Mouse (Mus musculus) thymus, postnatal 36 days (tissue): ENCODE results near the gene Nlrp4f.

Experiments used
- DNase-seq, 2 experiments: peaks; one replicate each; pipeline ENCODE4 v3.0.0; 2022; ENCODE audit warnings: mixed read lengths in 2 of 2

Gene Nlrp4f

DNA sequence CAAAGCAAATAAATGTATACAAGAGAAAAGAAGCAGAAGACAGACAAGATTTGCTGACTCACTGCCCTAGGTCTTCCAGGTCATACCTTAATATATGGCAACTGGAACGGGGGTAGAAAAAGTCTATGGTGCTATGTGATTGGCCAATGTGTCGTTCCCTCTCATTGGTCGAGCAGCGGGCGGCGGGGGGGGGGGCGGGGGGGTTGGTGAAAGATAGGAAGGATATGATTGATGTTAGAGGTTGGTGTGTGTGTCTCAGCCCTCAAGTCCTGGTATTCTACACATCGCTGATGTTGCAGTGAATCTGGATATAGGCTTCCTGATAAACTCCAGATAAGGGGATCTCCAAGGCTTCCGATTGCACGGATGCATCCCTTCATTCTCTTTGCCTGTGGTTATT, at the start of gene Nlrp4f:
Nlrp4f (minus strand) TSS at position 101 of the 400 bp plus-strand sequence.
- DNase-seq, result no peak

DNA sequence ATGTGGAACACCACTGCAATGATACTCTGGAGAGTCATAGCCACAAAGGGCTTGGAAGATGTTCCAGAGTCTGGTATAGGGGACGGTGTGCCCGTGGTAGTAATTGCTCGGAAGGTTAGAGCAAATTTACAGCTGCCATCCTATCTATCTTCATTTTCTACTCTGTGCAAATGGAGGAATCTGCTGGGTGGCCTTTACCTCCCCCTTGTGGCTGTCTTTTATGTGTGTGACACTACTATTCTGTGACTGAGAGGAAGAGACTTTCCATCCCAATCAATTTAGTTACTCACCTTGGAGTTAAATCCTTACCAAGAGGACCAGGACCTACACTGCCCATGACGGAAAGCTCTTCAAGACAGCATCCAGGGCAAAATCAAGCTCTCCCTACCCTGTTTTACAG, 37.5 kb upstream of the Nlrp4f start:
- DNase-seq, result no peak

DNA sequence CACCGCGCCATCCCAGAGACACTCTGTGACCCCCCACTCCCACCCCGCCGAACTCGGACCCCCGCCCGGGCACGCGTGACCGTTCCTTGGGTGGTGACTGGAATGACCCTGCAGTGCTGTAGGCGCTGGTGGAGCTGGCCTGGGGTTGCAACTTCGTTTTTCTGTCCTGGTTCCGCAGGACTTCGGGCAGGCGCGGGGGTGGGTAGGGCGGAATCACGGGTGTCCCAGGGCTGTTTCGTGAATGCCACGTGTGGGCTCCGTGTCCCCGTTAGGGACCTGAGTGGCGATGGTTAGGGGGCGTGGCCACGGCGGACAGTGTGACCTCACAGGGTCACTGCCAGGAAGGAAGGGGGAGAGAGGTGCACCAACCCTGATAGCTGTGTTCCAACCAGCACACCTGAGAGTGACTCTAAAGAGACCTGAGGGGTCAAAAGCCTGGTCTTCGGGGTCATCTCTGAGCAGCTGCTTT, 36.6 kb upstream of the Nlrp4f start:
- peak in 1 of 2 experiments; percentile 43 for DNase-seq

DNA sequence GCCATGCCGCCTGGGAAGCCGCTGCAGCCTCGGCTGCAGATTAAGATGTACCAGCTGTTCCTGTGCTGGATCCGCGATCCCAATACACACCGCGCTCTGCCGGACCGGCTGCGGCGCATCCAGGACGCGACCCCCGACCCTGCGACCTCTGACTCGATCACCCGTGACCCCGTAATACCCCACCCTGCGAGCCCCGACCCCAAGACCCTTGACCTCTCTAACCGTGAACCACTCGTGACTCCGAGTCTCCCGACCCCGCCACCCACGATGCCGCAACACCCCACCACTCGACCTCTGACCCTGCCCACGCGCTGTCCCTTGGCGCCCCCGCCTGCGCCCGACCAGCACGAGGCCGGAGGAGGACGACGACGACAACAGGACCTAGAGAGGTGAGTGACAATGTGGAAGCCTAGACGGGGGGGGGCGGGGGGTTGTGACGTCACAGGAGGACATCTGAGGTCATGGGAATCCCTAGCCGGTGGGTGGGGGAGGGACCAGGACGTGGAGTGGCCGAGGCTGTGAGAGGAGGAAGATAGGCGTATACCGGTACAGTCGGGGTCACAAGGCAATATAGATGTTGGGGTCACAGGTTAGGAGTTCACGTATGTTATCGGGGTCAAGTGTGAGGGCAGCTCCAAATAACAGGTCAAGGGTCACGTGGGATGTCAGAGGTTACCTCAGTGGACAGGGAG, 36.0 kb upstream of the Nlrp4f start:
- DNase-seq, result peak in 1 of 2 experiments; percentile 59

DNA sequence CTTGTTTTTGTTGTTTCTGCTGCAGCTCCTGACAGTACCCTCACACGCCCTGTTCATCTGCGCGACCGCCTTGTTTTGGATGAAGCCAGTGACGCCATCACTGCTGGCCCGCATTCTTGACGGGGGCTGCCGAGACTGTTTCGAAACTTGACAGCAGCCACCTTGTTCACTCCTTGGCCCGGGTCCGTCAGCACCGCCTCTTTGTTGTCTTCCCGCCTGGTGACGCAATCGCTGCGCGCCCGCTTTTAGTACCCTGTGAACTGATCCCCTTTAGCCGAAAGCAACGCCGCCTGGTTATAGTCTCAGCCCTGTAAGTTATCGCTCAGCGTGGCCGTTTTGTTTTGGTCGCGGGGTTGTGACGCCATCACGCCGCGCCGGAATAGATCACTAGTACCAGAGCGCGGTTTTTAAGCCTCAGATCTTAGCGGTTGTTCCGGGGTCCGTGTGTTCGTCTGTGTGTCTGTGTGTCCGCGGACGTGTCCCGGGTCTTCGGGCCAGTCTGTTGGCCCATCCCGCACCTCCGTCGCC, 35.4 kb upstream of the Nlrp4f start:
- peak; percentile 91 to 93 for DNase-seq

DNA sequence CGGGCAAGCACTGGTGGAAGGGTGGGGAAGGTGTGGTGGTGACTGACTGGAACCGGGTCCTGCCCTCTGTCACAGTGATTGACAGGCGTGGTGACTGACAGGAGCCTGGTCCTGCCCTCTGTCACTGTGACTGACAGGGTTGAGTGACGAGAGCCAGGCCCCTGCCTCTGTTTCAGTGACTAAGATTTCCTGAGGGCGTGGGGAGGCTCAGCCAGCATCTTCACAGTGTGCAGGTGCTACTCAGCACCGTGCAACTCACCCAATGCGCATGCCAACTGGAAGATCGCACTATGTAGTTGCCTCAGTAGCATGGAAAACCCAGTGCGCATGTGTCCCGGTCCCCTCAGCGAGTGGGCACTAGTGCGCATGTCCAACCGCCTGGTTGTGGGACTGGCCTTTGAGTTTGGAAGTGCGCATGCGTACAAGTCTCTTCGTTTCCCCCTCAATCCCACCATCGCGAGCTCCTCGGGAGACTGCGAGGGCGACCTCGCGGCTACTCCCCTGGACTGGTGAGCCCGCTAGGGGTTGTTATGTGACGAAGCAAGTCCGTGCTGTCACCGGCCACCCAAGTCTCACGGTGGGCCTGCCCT, 34.8 kb upstream of the Nlrp4f start:
- DNase-seq, result peak; percentile 97

DNA sequence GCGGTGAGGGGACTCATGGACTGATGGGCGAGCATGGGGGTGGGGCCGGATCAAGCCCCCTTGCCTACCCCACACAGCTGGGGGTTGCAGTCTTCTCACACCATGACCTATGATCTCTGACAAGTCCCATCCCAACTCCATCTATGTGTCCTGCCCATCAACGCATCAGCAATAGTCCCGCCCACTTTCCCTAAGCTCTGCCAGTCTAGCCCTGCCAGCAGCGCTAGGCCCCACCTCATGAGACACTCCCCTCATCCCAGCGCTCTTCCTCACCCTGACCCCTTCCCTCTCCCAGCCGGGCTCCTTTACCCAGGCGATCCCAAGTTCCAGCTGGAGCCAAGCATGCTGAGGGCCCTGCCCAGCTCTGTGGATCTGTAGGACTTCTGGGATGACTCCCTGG, 31.4 kb upstream of the Nlrp4f start:
- no peak for DNase-seq

DNA sequence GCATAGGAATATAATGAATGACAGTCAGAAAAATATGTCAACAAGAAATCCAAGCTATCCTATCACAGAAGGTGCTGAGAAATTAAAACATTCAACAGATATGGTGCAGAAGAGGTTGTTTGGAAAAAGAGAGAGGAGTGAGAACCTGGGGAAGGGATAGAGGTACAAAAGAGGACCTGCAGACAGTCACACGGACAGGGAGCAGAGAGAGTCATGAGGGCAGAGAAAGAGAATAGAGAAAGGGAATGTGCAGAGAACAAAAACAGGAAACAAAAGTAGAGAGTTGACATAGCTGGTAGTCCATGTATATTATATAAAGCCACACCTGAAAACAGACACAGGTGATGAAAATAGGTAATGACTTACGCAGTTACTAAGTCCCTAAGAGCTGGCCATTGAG, 20.9 kb upstream of the Nlrp4f start:
- DNase-seq, result no peak

DNA sequence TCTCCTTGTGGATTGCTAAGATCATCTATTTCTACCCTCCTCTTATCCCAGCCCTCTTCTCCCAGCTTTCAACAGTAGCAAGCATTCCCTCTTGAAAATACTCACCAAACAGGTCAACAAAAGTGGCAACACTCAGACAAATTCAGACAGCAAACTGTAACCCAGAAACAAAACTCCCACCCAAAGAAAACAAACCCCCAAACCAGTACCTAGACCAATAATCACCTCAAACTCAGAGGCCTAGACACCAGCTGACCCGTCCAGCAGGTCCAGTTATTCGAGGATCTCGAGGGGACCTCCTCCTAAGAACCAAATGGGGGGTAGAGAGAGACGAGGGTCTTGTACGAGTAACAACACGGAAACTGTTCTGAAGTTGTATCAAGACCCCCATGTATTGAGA, 20.2 kb upstream of the Nlrp4f start:
- no peak for DNase-seq

DNA sequence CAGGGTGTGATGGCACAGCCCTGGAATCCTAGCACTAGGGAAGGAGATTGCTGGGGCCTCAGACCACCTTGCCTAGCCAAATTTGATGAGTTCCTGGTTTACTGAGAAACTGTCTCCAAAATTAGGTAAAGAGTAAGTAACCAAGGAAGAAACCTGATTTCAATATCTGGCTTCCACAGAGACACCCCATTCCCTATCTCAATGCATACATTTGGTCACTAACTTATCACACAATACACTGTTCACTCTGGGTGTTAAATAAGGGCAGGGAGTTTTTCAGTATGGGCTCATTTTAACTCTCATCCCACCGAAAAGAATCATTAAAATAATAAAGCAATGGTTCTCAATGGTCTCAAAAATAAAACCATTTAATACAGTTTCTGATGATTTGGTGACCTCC, 5.1 kb downstream of the Nlrp4f start:
- DNase-seq, result no peak

DNA sequence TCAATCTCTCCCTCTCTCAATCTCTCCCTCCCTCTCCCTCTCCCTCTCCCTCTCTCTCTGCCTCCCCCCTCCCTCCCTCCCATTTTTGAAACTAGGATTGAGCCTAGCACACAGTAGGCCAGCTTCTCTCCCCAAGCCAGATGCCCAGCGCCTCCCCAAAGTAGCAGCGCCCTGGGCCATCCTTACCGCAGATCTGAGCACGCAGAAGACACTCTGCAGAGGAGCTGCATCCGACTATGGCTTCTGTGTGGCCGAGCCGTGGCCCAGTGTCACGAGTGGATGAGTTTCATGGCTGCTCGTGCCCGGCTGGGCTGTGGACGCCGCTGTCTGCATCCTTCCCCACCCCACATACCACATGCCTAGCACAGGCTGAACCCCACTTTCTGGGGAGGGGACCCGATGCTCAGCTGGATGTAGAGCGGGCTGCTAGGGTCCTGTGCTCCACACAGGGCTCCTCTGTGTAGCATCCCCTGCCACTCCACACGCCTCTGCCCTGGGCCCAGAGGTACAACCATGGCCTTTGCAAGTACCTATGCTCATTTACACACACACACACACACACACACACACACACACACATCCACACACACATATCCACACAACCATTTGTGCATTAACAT, 29.2 kb downstream of the Nlrp4f start:
- DNase-seq, result peak in 1 of 2 experiments; percentile 4

DNA sequence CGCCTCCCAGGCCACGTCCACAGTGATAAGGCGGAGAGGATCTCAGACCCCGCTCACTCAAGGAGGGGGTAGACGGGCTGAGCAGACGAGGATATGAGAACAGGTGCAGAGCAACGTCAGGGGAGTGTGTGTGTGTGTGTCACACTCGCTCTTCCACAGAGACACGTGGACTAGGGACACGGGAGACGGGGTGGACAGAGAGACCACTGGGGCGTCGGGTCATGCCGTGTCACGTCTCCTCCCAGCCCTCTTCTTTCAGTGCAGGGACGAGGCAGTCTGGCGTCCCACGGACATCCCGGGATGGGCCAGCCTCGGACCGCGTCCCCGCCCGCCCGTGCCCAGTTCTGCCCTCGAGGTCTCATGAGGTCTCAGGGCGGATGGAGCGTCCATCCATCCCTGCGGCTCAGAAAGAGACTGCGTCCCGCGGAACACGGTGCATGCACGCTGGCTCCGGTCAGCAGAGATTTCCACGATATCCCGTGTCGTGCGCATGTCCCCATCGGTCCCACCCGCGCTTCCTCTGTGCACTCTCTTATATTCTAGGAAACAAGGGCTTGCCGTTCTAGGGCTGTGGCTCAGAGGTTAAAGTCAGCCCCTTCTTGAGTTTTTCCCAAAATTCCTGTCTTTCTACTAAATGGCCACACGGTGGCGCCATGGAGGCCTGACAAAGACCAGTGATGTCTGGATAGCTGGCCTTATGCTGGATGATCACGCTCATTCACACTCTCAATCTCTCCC, 29.9 kb downstream of the Nlrp4f start:
- DNase-seq, result peak; percentile 12 to 23

DNA sequence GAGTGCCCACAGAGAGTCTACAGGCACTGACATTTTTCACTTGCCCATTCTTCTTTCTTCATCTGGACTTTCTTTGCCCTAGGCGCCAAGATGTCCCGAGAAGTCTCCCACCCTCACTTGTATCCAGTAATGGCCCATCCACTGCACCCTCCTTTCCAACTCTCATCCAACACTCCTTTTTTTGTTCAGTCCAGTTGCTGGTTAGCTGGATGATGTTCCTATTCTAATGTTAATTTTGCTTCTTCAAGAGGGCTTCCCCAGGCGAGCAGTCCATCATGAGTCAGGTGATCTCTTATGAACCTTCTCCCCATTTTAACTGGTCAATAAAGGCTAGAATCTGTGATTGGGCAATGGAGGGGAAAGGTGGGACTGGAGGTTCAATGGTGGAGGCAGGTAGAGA, 31.7 kb downstream of the Nlrp4f start:
- DNase-seq, result no peak

DNA sequence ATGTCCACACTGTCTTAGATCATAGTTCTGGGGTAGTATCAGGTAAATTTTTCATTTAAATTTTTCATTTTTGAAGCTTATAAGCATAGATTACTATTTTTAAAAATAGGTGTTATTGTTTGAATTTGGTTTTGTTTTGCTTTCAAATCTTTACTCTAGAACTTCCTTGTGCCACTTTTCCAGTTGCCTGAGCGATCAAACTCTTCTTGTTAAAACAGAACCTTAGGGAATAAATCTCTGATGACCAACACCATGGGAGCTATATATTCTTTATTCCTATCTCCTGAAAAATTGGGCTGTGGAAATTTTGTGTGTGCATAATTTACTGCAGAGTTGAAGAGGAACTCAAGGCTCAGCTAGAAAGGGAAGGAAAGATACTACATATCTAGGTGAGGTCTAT, 55.8 kb downstream of the Nlrp4f start, which contains the start of gene Olfr466:
Olfr466 (plus strand) TSS at position 301 of the 400 bp plus-strand sequence.
- DNase-seq, result no peak

DNA sequence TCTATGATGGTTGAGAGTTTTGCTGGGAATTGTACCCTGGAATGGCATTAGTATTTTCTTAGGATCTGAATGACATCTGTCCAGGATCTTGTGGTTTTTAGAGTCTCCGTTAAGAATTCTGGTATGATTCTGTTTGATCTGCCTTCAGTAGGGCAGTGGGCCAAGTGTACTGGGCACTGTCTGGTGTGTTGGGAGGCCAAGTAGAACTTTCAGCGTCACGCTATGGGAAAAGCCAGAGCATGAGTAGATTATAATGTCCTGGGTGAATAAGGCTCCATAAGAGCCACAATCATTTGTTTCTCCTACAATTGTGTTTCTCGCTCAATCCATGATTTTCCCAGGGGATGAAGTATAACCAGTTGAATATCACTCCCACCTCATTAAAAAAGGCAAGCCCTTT, 68.0 kb downstream of the Nlrp4f start, which contains the start of gene Olfr465-ps1:
Olfr465-ps1 (plus strand) TSS at position 301 of the 400 bp plus-strand sequence.
- no peak for DNase-seq
